Mouse (Mus musculus): ENCODE measurements at regions not wholly inside any gene's neighbourhood (a gene's known extent, or its start where the extent isn't known, plus 50 kb on each side); places are given as distances from the start of the nearest gene placed in this dataset.

DNA sequence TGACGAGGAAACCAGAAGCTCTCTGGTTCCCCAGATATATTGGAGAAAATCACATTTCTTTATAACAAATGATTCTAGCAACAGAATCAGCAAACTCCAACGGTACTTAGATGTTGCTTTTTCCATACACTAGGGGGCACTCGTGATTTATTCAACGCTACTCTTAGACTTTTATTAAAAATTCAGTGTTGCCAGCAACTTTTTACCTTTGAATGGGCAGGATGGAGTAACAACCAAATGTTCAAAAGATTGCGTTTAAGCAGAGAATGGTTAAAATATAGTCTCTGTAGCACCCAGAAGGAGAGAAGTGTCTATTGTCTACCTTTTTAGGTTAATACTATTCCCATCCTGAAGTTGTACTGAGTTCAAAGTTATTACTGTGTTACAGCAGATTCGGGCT lies 715.4 kb upstream of the Cblb start:
- peak; percentile 37 for DNase-seq (ENCODE audit: low read depth, low spot score)

DNA sequence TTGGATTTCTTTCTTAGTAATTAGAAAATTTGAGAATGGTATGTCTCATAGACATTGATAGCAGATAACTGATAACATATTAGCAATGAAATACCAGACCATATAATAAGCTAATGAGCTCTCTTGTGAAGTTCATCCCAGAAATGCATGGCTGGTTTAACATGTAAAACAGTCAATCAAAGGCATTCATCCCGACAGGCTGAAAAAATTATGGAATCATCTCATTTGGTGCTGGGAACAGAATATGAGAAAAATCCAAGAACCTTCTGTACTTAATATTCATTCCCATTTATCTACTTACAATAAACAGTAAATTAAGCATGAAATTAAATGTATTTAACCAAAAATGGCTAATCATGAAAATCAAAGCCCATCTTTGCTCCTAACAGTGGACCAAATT lies 698.8 kb upstream of the Cblb start:
- DNase-seq (ENCODE audit: low read depth, low spot score): no peak

GRCm38 (mm10) chr16:51334972-51335371 lies 696.1 kb upstream of the Cblb start:
- no peak for DNase-seq (ENCODE audit: low read depth, low spot score)

- no peak for DNase-seq (ENCODE audit: low read depth, low spot score)
Measured at GRCm38 (mm10) chr16:51347120-51347519, 683.9 kb upstream of the Cblb start.

DNA sequence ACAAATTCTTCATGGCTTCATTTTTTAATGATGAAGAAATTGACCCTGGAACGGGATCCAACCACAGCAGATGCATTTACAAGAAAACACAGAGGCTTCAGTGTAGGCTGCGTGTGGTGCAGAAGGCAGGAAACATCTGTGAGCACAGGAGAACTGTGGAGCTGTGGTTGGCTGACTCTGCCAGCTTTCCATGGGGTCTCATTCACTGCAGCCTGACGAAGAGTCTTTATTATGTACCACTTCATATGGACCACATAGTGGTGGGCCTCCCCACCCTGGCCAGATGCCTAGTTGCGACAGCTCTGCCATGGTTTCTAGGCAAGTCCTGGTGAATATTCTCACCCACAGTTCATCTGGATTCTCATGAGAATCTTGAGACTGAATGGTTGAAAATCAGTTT lies 678.9 kb upstream of the Cblb start:
- DNase-seq (ENCODE audit: low read depth, low spot score): no peak

- no peak for DNase-seq (ENCODE audit: low read depth, low spot score)
Measured at GRCm38 (mm10) chr16:51353791-51354190, 677.2 kb upstream of the Cblb start.

DNA sequence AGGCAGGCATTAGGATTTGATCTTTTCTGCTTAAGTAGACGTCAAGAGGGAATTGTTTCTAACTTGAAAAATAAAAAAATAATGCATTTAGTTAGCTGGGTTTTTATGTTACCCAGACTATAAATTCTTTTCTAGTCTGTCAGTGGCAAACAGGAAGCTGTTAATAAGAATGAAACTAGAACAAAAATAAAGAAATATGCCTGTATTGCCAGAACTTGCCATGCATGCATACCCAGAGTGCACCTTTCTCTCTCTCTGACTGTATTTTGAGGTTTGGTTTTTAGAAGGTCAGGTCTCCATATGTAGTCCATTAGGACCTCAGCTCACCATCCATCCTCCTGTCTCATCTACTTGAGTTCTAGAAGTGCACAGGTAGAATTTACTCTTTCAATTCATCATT lies 661.0 kb upstream of the Cblb start:
- no peak for DNase-seq (ENCODE audit: low read depth, low spot score)

- no peak for DNase-seq (ENCODE audit: low read depth, low spot score)
Measured at GRCm38 (mm10) chr16:51386456-51386855, 644.6 kb upstream of the Cblb start.

DNA sequence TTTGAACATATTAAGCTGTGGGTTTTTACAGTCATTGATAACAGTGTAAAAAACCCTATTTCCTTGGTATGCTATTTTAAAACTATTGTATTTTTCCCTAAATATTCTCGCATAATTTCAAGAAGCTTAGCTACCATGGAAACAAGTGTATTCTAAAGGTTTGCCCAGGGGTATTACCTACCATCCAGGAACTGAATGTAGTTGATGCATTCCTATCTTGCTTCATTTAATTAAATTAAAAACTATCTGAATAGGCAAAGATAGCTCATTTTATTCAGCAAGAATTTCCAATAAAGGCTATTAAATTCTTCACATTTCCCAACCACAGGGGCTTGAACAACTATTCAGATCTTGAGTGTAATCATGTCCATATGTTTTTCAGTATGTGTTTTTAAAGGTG lies 643.5 kb upstream of the Cblb start:
- DNase-seq (ENCODE audit: low read depth, low spot score): no peak

- DNase-seq (ENCODE audit: low read depth, low spot score): no peak
Measured at GRCm38 (mm10) chr16:51393871-51394270, 637.2 kb upstream of the Cblb start.

Measured in brain, embryonic 18.5 days (tissue).